Mouse (Mus musculus): Measurements from ENCODE around the gene H2afy2.

H2afy2 gene

GRCm38 (mm10) chr10:61782799-61783611 lies 942 bp downstream of the H2afy2 start:
- DNase-seq: peak; percentile 72

DNA sequence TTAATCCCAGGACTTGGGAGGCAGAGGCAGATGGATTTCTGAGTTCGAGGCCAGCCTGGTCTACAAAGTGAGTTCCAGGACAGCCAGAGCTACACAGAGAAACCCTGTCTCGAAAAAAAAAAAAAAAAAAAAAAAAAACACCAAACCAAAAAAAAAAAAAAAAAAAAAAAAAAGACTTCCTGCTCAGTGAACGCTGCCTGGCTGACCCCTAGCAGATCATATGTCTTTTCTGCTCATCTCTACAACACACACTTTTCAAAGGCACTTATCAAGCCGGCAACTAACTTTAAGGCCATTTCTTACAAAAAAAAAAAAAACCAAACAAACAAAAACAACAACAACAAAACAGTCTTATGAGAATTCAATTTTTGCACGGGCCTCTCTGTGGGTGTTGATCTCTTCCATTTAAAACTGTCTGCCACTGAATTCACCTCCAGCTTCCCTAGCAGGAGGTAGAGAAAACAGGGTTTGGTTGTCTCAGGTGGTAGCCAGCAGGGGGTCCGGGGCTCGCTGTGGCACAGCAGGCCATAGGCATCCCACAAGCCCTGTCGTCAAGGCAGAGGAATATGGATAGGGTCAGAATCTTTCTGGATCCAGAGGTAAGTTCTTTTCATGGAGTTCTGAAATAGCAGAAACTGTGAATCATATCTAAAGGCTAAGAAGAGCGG lies 2.4 kb downstream of the H2afy2 start:
- no peak for DNase-seq

DNA sequence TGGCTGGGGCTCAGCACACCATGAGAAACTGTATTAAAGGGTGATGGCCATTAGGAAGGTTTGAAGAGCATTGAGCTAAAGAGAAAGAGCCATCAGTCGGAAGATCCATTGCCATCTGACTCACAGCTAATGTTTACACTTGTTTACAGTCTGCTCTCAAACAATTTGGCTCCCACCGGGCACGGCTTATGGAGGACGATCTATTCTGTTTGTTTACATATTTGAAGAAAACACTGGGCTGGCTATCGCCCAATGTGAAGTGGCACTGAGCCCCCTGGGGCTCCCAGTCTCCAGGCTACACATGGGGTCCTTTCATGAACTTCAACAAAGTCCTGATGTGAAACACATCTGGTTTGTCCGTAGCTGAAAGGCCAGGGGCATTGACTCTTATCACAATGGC lies 17.1 kb downstream of the H2afy2 start:
- DNase-seq: no peak

- DNase-seq: no peak
Measured at GRCm38 (mm10) chr10:61765558-61765957, 18.4 kb downstream of the H2afy2 start.

GRCm38 (mm10) chr10:61764689-61765088 lies 19.3 kb downstream of the H2afy2 start:
- DNase-seq: peak; percentile 26

DNA sequence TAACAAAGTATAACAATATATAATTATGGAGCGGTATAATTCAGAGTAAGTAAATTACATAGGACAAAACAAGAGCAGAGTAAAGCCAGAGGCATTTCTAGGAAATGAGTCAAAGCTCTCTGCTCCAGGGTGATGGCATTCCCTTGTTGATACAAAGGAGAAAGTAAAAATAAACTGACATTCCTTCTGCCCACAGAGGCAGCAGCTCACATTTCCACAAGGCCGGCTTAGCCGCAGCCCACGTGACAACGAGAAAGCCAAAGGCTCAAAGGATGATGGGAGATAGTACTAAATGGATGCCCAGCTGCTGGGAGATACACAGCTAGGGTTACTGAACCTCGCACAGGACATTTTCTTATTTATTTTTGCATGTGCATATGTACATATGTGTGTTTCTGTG lies 24.1 kb downstream of the H2afy2 start:
- no peak for DNase-seq

DNA sequence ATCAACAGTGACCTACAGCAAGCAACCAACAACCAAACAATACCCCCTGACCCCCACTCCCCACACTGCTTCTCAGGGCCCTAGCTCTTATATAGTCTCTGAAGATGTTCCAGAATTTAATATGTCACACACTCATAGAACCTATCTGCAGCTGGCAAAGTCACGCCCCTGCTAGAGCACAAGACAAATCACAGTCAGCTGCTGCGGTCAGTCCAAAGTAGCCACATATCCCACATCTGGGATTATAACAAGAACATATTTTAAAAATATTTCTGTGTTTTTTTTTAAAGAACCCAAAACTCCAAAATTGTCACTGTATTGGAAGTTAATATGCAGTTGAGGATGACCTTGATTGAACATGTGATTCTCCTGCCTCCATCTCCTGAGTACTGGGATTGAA lies 25.0 kb downstream of the H2afy2 start:
- DNase-seq: no peak

DNA sequence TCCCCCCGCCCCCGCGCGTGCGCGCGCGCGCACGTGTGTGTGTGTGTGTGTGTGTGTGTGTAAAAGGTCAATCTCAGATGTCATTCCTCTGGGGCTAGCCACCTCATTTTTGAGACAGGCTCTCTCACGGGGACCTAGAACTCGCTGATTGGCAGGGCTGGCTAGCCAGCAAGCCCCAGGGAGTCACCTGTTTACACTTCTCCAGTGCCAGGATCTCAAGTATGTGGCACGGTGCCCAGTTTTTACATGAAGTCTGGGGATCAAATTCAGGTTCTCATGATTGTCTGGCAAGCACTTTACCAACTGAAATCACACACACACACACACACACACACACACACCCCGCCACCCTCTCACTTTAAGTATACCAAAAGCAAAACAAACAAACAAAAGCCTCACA lies 26.9 kb downstream of the H2afy2 start:
- no peak for DNase-seq

- DNase-seq: no peak
Measured at GRCm38 (mm10) chr10:61753071-61753470, 30.9 kb downstream of the H2afy2 start.

DNA sequence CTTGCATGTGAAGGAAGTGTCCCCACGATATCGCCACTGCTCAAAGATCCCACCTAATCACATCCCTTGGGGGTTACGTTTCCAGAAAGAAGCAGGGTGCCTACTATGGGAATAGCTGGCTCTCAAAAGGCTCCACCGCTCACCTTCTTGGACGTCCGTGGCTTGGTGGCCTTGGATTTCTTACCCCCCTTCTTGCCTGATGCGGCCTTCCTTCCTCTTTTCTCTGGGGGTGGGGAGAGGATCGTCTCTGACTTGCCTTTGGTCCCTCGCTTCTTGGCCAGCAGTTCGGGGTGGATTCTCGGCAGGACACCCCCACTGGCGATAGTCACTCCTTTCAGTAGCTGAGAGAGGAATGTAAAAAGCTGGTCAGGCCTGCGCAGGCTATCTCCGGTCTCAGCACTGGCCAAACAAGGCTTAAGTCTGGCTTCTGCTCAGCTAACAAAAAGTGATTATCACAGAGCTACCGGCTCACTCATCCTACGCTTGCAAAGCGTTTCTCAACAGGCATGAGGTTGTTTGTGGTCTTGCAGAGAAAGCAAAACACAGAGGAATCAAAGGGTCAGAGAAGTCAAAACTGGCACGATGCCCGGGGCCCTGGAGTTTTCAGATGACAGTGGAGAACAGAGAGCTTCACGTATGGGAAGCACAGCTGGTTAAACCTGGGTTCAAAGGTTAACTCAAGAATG lies 32.3 kb downstream of the H2afy2 start:
- no peak for DNase-seq

DNA sequence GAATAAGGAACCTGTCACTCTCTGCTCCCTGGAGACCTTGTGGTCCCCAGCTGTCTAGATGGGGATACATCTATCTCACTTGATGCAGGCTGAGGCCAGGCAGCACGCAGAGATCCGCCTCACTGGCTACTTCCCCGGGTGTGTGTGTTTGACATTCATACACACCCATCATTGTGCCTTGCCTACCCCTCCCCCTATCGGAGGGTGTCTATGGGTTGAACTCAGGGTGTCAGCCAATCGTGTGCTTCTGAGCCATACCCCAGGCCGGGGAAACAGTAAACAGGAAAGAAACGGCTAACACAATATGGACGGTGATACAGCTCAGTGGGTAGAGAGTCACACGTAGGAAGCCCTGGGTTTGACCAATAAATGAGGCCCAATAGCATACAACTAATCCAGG lies 33.9 kb downstream of the H2afy2 start:
- DNase-seq: no peak

- DNase-seq: no peak
Measured at GRCm38 (mm10) chr10:61747302-61747701, 36.6 kb downstream of the H2afy2 start.

DNA sequence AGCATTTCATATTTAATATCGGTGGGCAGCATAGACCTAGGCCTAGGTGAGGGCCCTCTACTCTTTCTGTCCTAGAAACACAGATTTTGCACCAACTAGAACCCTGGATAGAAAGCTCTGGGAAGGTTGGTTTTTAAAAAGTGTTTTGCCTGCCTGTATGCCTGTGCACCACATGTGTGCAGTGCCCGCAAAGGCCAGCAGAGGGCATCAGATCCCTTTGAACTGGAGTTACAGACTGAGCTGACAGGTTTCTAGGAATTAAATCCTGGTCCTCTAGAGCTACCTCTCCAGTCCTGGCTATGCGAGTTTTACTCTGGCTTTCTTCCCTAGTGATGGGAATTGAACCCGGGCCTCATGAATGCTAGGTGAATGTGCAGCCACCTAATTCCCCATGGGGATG lies 38.8 kb downstream of the H2afy2 start:
- no peak for DNase-seq

- DNase-seq: no peak
Measured at GRCm38 (mm10) chr10:61742336-61742735, 41.6 kb downstream of the H2afy2 start.

GRCm38 (mm10) chr10:61741873-61742272 lies 42.1 kb downstream of the H2afy2 start:
- DNase-seq: no peak

- DNase-seq: no peak
Measured at GRCm38 (mm10) chr10:61741306-61741705, 42.6 kb downstream of the H2afy2 start.

- no peak for DNase-seq
Measured at GRCm38 (mm10) chr10:61738126-61738525, 45.8 kb downstream of the H2afy2 start.

GRCm38 (mm10) chr10:61737537-61737936 lies 46.4 kb downstream of the H2afy2 start:
- DNase-seq: no peak

GRCm38 (mm10) chr10:61736671-61737078 lies 47.3 kb downstream of the H2afy2 start:
- no peak for DNase-seq

DNA sequence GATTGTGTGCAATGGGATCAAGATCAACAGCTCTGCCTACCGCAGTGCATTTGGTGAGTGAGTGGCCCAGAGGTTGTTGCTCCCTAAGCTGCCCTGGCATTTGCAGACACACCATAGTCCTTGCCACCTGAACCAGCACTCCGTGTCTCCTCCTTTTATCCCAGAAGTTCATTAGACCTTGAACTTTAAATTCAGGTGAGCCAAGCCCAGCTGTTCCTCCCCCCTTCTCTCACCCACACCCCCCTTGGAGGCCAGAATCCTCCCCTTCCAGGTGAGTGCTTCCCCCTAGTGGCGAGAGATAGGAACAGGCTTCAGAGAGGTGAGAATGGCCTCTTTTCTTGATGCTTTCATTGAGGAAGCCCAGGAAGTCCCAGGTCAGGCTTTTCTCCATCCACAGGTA lies 49.6 kb downstream of the H2afy2 start:
- DNase-seq: no peak

DNA sequence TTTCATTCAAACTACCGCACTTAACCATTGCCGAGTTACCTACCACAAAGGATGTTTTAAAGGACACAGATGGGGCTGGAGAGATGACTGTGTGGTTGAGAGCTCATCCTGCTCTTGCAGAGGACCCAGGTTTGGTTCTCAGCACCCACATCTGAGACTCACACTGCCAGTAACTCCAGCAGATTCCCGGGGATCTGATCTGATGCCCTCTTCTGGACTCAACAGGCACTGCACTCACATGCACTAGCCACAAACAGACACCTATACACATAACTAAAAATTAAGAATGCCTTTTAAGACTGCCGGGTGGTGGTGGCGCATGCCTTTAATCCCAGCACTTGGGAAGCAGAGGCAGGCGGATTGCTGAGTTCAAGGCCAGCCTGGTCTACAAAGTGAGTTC lies 53.8 kb downstream of the H2afy2 start:
- no peak for DNase-seq

DNA sequence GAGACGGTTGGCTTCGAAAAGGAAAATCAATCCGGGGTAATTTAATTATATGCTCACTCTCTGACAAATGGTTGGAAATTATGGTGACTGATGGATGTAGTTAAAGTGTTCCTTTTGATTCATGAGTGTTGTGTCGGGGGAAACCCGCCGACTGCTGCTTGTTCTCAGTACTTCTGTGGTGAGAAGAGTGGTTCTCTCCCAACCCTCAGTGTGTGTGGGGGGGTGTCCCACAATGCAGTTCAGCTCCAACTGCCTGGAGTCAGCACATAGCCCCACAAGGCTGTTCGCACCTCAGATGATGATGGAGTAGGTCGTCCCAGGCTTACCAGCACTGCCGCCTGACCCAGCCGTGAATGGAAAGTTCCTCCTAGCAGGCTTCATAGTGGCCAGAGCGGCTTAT lies 54.8 kb downstream of the H2afy2 start:
- DNase-seq: no peak

- no peak for DNase-seq
Measured at GRCm38 (mm10) chr10:61723271-61723670, 60.7 kb downstream of the H2afy2 start.

- no peak for DNase-seq
Measured at GRCm38 (mm10) chr10:61722215-61722614, 61.7 kb downstream of the H2afy2 start.
